Comparison of ENCODE assay signal across 18 mouse cellular contexts in genomic region chr4:59699014-59699792, GRCm38 (mm10).
"Had no signal": no experiment of that assay in that cellular context is flagged by ENCODE, and none has a peak within 500 bp of the region (broad histone marks: within the 10 kb centered on the region; RNA-seq: fewer than 3 reads in every experiment).

No protein-coding gene starts in this region.

- ATAC-seq: liver, postnatal 0 days; lung, postnatal 0 days; midbrain, embryonic 13.5 days; midbrain, embryonic 16.5 days had no signal

- H3K4me2 ChIP-seq: lung, embryonic 15.5 days; midbrain, embryonic 11.5 days; midbrain, embryonic 13.5 days; neural tube, embryonic 12.5 days; stomach, embryonic 15.5 days had no signal

- H3K27me3 ChIP-seq: lung, embryonic 15.5 days; megakaryocyte, embryonic 14.5 days; midbrain, embryonic 13.5 days; neural tube, embryonic 12.5 days; stomach, embryonic 15.5 days had no signal

- H3K27ac ChIP-seq: lung, embryonic 15.5 days; macrophage; midbrain, embryonic 13.5 days; neural tube, embryonic 12.5 days; stomach, embryonic 15.5 days; stomach, postnatal 0 days had no signal

- H3K4me3 ChIP-seq: lung, embryonic 15.5 days; megakaryocyte, embryonic 14.5 days; midbrain, embryonic 13.5 days; neural tube, embryonic 12.5 days; stomach, embryonic 15.5 days had no signal

- H3K9ac ChIP-seq: liver, postnatal 0 days; lung, embryonic 15.5 days; midbrain, embryonic 13.5 days; neural tube, embryonic 12.5 days; stomach, embryonic 15.5 days had no signal

- H3K4me1 ChIP-seq: lung, embryonic 15.5 days; stomach, embryonic 15.5 days had no signal

- DNase-seq: liver, postnatal 0 days; lung, adult 2 months; lung, postnatal 14 days; lung, postnatal 36 days; right cerebral cortex, postnatal 14 days; thymus, adult 2 months; thymus, postnatal 25 days; thymus, postnatal 4 days had no signal

- H3K36me3 ChIP-seq: lung, embryonic 15.5 days; midbrain, embryonic 13.5 days; neural tube, embryonic 12.5 days; stomach, embryonic 15.5 days had no signal

- H3K9me3 ChIP-seq: lung, embryonic 15.5 days; megakaryocyte, embryonic 14.5 days; midbrain, embryonic 13.5 days; neural tube, embryonic 12.5 days; stomach, embryonic 15.5 days had no signal
